Mouse (Mus musculus) inflammation-experienced regulatory T-cells, adult 6 months (primary cell): ENCODE data around the gene Mtmr4. TPM values are rescaled to one million over a fixed set of nuclear protein-coding genes. Genes with fewer than 3 reads are reported as not detected.
A peak's percentile ranks its signal among the peaks of the same experiment; 100 is the strongest.

Experiments
- ATAC-seq: one replicate; pipeline ENCODE4 v1.8.0; 2017
- polyA plus RNA-seq, 3 experiments: library from polyadenylated mRNA; unstranded; fragments of 100-300 nt; shearing (Covaris generic); gene quantifications; one replicate each; pipeline ENCODE4 v1.2.1; 2017

Gene Mtmr4
- polyA plus RNA-seq, 3 experiments from 2014 or later: 8.4 to 10.3 (median 10.3) TPM

GRCm38 (mm10) chr11:87615952-87616351 is 24.0 kb downstream of the Mtmr4 start:
- ATAC-seq: no peak

GRCm38 (mm10) chr11:87616790-87617474 is 25.0 kb downstream of the Mtmr4 start, which contains the start of gene Hsf5:
Gene Hsf5 (plus strand): TSS chr11:87617164.
- ATAC-seq: no peak

GRCm38 (mm10) chr11:87617606-87618005 is 25.6 kb downstream of the Mtmr4 start:
- no peak for ATAC-seq

GRCm38 (mm10) chr11:87623160-87623559 is 31.2 kb downstream of the Mtmr4 start:
- ATAC-seq: no peak

DNA sequence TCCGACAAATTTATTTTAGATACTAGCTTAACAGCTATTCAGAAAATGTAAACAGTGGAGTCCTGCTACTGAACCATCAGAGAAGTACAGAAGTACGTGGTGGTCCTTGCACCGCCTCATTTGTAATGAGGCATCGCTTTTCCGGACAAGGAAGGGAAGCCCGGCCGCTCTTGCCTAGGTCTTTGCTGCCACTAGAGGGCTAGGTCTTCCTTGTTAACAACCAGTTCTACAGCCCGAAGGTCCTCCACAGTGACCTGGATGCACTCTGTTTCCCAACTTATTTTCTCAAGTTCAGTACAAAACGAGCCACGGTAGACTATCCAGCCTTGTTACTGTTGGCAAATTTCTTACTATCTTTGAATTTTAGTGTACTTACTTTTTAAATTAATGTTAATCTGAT is 37.9 kb downstream of the Mtmr4 start:
- ATAC-seq: peak; percentile 50

GRCm38 (mm10) chr11:87638793-87639192 is 46.8 kb downstream of the Mtmr4 start:
- no peak for ATAC-seq

DNA sequence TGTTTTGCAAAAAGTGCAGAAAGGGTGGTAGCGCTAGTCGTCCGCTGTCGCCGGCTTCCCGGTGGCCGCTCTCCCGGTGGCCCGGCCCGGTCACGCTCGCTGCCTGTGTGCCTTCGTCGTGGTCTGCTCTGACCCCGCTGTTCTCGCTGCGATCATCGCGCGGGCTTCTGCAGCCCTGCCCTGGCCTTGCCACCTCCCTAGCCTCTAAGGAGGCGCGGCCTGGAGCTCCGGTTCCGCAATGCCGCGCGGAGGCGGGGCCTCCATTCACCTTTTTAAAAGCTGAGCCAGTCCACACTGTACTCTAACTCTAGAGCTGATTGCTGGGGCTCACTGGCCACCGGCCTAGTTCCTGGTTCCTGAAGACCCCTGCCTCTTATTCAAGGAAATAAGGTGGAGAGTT is 47.2 kb downstream of the Mtmr4 start:
- ATAC-seq: peak; percentile 61

- no peak for ATAC-seq
Observed at GRCm38 (mm10) chr11:87642865-87643264, 50.9 kb downstream of the Mtmr4 start.

DNA sequence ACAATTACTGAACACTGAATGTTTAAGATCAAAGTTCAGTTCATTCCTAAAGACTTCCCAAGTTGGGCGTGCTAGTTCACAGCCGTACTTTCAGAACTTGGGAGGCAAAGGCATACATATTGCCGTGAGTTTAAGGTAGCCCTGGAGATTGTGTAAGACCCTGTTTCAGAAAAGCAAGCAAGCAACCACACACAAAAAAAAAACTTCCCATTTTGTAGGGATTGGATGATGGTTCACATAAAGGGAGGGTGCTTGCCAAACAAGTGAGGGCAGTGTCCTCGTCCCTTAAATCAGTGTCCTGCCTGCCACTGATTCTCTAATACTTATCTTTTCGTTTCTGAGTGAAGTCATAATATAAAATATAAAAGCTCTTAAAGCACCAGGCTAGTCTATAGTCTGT is 62.7 kb downstream of the Mtmr4 start:
- no peak for ATAC-seq

DNA sequence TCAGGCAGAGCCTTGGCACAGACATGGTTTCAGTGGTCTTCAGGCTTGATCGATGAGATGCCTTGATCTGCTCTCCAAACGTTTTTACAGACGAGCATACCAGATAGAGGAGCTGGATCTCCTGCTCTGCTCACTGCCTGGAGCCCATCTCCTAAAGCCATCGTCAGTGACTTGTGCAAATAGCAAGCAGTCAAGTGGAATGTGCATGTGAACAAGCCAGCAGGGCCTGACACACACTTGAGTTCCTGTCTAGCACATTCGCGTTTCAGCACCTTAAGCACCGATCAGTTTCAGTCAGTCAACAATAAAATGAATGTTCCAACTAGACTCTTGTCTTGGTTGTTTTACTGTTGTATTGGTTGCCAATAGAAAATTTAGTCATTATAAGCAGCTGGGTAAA is 67.3 kb downstream of the Mtmr4 start:
- ATAC-seq: no peak

GRCm38 (mm10) chr11:87662407-87662806 is 70.4 kb downstream of the Mtmr4 start, which contains the start of gene Rnf43:
Gene Rnf43 (plus strand): TSS chr11:87662722.
- ATAC-seq: peak; percentile 99

GRCm38 (mm10) chr11:87662822-87663221 is 70.9 kb downstream of the Mtmr4 start:
- peak; percentile 36 for ATAC-seq

DNA sequence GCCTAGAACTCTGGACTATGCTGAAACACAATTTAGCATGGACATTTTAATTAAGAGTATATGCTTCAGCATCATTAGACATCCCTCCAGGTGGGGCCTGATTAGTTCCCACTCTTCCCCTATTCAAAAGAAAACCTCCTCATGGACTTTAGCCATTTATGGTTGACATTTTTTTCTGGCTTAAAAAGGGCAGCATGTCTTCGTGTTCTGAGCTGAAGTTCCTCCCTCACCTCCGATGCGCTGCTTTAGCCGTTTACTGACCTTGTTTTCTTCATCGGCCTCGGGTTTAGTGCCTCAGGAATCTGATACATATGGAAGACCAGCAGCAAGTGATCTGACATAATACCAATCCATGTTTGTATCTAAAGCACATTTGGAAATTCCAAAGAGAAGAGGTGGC is 72.0 kb downstream of the Mtmr4 start:
- no peak for ATAC-seq

GRCm38 (mm10) chr11:87664521-87664920 is 72.6 kb downstream of the Mtmr4 start:
- no peak for ATAC-seq

DNA sequence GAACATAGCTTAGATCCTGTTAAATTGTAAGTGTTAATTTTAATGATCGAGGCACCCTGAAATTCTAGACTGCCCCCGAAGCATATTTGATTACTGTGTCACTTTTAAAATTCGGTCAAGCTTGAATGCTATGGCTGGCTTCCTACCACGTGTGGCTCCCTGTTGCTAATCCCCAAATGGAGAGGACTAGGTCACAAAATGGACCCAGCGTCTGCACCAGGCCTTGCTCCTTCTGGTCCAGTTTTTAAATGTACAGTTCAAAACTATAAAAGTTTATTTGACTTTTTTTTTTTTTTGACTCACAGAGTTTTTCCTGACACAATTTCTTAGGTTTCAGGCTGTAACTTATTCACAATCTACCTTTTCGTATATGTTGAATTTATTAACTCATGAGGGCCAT is 73.3 kb downstream of the Mtmr4 start:
- no peak for ATAC-seq

GRCm38 (mm10) chr11:87665658-87666057 is 73.7 kb downstream of the Mtmr4 start:
- ATAC-seq: no peak

Other genes starting within 250 kb of the Mtmr4 start
- 1 to 10 TPM in 1 of 3 experiments, under 1 TPM in 2; 0.55 to 1.2 (median 0.78) TPM for gene Ppm1e, start 233.1 kb upstream of the Mtmr4 start, polyA plus RNA-seq
- 1 to 10 TPM; 1.6 to 5.3 (median 2.1) TPM for gene Rad51c, start 187.2 kb upstream of the Mtmr4 start, polyA plus RNA-seq
- under 1 TPM in 2 of 3 experiments, not detected in 1; 0.34 to 0.60 TPM for gene Tex14, start 187.1 kb upstream of the Mtmr4 start, polyA plus RNA-seq
- not detected for gene Gm11492, start 25.5 kb upstream of the Mtmr4 start, polyA plus RNA-seq
- 1 to 10 TPM in 2 of 3 experiments, under 1 TPM in 1; 0.28 to 1.9 (median 1.8) TPM for gene Sept4, start 23.3 kb upstream of the Mtmr4 start, polyA plus RNA-seq
- under 1 TPM; 0.21 to 0.34 (median 0.23) TPM for gene Hsf5, start 25.0 kb downstream of the Mtmr4 start, polyA plus RNA-seq
- 10 to 100 TPM; 35.2 to 53.0 (median 47.2) TPM for gene Rnf43, start 70.6 kb downstream of the Mtmr4 start, polyA plus RNA-seq
- 100 to 1,000 TPM; 357 to 377 (median 371) TPM for gene Supt4a, start 145.4 kb downstream of the Mtmr4 start, polyA plus RNA-seq
- 1 to 10 TPM; 1.7 to 3.8 (median 3.4) TPM for gene Tspoap1, start 168.4 kb downstream of the Mtmr4 start, polyA plus RNA-seq
- gene Mpo, start 201.4 kb downstream of the Mtmr4 start, polyA plus RNA-seq: not detected
- gene Lpo, start 236.1 kb downstream of the Mtmr4 start, polyA plus RNA-seq: not detected